Comparison of ENCODE assay signal across 42 mouse cellular contexts in the genomic region with DNA sequence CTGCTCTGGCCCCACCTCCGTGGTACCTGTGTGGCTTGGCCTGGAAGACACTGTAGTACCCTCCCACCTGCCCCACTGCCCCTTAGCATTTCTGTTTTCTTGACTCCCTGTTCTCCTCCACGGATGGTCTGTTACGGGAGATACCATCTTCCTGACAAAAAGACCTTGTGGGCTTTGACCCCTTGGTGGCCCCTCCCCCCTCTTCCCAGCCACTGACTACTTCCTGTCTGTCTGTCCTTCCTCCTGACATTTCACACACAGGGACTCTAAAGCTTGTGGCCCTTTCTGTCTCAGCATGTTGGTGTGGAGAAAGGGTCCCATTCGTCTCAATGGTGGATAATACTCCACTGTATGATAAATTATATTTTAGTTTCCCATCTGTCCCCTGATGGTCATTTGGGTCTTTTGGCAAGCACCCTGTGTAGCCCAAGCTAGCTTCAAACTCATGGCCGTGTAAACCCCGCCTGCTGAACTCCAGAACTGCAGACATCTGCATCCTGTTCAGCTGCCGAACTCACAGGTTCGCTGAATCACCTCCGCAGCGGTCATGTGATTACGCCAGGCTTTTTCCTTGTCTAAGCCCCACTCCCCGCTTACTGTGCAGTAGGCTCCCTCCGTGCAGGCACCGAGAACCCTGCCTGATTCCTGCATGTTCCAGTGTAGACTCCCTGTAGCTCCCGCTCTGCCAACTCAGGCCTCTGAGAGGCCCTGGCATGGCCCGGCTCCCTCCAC. TPM values are rescaled to one million over a fixed set of nuclear protein-coding genes. Genes with fewer than 3 reads are reported as not detected.
DNase-seq lines count a peak whose midpoint lies in the region; ATAC-seq and TF ChIP-seq lines count a peak whose summit lies in the region.
"Had no signal": no experiment of that assay in that cellular context is flagged by ENCODE, and none has a peak within 500 bp of the region (broad histone marks: within the 10 kb centered on the region; RNA-seq: fewer than 3 reads in every experiment).

No protein-coding gene starts in this region.

- peaks cover 6% of the 10 kb centered on the region; the same call in 1 of the 2 replicates for H3K27me3 ChIP-seq in E14TG2a.4 (ENCODE audit: insufficient read depth, low read length)
- H3K27me3 ChIP-seq in liver, postnatal 0 days (ENCODE audit: insufficient read depth, low read length) = no peaks in the 10 kb centered on the region
- H3K27me3 ChIP-seq: embryonic facial prominence, embryonic 15.5 days; forebrain, embryonic 13.5 days; liver, embryonic 12.5 days; Patski had no signal

- TF ChIP-seq CTCF in E14TG2a.4 (conservative IDR thresholded peaks at IDR 0.05; ENCODE audit: low read length) = no peak
- no peak for TF ChIP-seq CTCF in liver, postnatal 0 days (IDR thresholded peaks at IDR 0.05; ENCODE audit: low read depth)

- peaks cover 32% of the 10 kb centered on the region for H3K4me1 ChIP-seq in E14TG2a.4 (replicated peaks; ENCODE audit: low read depth, low read length)
- H3K4me1 ChIP-seq in liver, postnatal 0 days (ENCODE audit: insufficient read depth) = peaks cover 2% of the 10 kb centered on the region; the same call in 1 of the 2 replicates
- H3K4me1 ChIP-seq: hindbrain, embryonic 15.5 days; liver, embryonic 12.5 days had no signal

- no peak for TF ChIP-seq EP300 in liver, postnatal 0 days (IDR thresholded peaks at IDR 0.05; ENCODE audit: low read depth)

- H3K36me3 ChIP-seq in E14TG2a.4 (ENCODE audit: insufficient read depth, low read length) = no peaks in the 10 kb centered on the region
- no peaks in the 10 kb centered on the region for H3K36me3 ChIP-seq in liver, postnatal 0 days (replicated peaks; ENCODE audit: insufficient read depth, low read length)
- H3K36me3 ChIP-seq: embryonic facial prominence, embryonic 10.5 days; embryonic facial prominence, embryonic 15.5 days; heart, embryonic 10.5 days; hindbrain, embryonic 15.5 days; limb, embryonic 13.5 days; liver, embryonic 12.5 days; midbrain, embryonic 13.5 days; neural tube, embryonic 13.5 days had no signal

- no peak overlapping the region for H3K27ac ChIP-seq in liver, postnatal 0 days (ENCODE audit: low read depth)
- H3K27ac ChIP-seq: embryonic facial prominence, embryonic 10.5 days; embryonic facial prominence, embryonic 15.5 days; forebrain, embryonic 13.5 days; hindbrain, embryonic 15.5 days; layer of hippocampus, adult 2 months; left cerebral cortex, adult 2 months; limb, embryonic 13.5 days; liver, embryonic 12.5 days; midbrain, embryonic 13.5 days; neural tube, embryonic 13.5 days; stomach, postnatal 0 days had no signal

- intact Hi-C loops in left cerebral cortex, postnatal 4 days (cut with DNase I) = no loop called here

- ATAC-seq in megakaryocyte progenitor cell, adult 5-6 weeks (replicated peaks; ENCODE audit: poor library complexity) = peak; percentile 70
- ATAC-seq in liver, postnatal 0 days = no peak
- ATAC-seq: activated CD4-positive, CD25-positive, alpha-beta regulatory T cell, adult 4 months; CD4-positive, CD25-positive, alpha-beta regulatory T cell, adult 4 months; forebrain, embryonic 13.5 days; inflammation-experienced regulatory T-cells, adult 6 months; liver, embryonic 12.5 days; lung, postnatal 0 days; midbrain, embryonic 13.5 days; Patski had no signal

- 55% methylated on average over 16 of the region's 16 CpGs for WGBS in liver, postnatal 0 days (ENCODE audit: insufficient replicate concordance)

- peak overlapping the region; percentile 57 for H3K4me3 ChIP-seq in E14TG2a.4 (replicated peaks; ENCODE audit: low read length)
- H3K4me3 ChIP-seq in liver, postnatal 0 days (ENCODE audit: low read depth, low read length) = no peak overlapping the region
- H3K4me3 ChIP-seq: embryonic facial prominence, embryonic 10.5 days; embryonic facial prominence, embryonic 15.5 days; forebrain, embryonic 13.5 days; heart, embryonic 10.5 days; hindbrain, embryonic 15.5 days; layer of hippocampus, adult 2 months; left cerebral cortex, adult 2 months; limb, embryonic 13.5 days; liver, embryonic 12.5 days; midbrain, embryonic 13.5 days; neural tube, embryonic 13.5 days had no signal

- H3K9ac ChIP-seq in liver, postnatal 0 days (replicated peaks) = no peak overlapping the region
- H3K9ac ChIP-seq: embryonic facial prominence, embryonic 15.5 days; forebrain, embryonic 13.5 days; hindbrain, embryonic 15.5 days; limb, embryonic 13.5 days; liver, embryonic 12.5 days; midbrain, embryonic 13.5 days; neural tube, embryonic 13.5 days had no signal

- DNase-seq in R1 (ENCODE audit: low read depth, low spot score) = peak; percentile 49
- peak; percentile 45 to 61 for DNase-seq in thymus, postnatal 36 days
- DNase-seq in liver, postnatal 0 days = no peak
- no peak for DNase-seq in ovary, postnatal 14 days (ENCODE audit: low spot score)
- no peak for DNase-seq in T-cell, adult 2 months (ENCODE audit: low spot score)
- no peak for DNase-seq in left cerebral cortex, postnatal 4 days
- DNase-seq: adrenal gland, adult 2 months; cerebellum, adult 2 months; cerebellum, postnatal 14 days; gastrocnemius, postnatal 14 days; heart, adult 11 months; heart, postnatal 4 days; kidney, adult 18-20 months; kidney, postnatal 36 days; lung, adult 18-20 months; lung, postnatal 4 days; right cerebral cortex, postnatal 14 days had no signal

- H3K4me2 ChIP-seq in liver, postnatal 0 days (ENCODE audit: low read depth, low read length) = no peak overlapping the region
- H3K4me2 ChIP-seq: embryonic facial prominence, embryonic 15.5 days; forebrain, embryonic 13.5 days; hindbrain, embryonic 15.5 days; limb, embryonic 13.5 days; liver, embryonic 12.5 days; midbrain, embryonic 13.5 days; neural tube, embryonic 13.5 days had no signal

- no peaks in the 10 kb centered on the region for H3K9me3 ChIP-seq in E14TG2a.4 (ENCODE audit: low read length)
- no peaks in the 10 kb centered on the region for H3K9me3 ChIP-seq in liver, postnatal 0 days (ENCODE audit: low read length)
- H3K9me3 ChIP-seq: embryonic facial prominence, embryonic 10.5 days; embryonic facial prominence, embryonic 15.5 days; forebrain, embryonic 13.5 days; heart, embryonic 10.5 days; hindbrain, embryonic 15.5 days; limb, embryonic 13.5 days; liver, embryonic 12.5 days; midbrain, embryonic 13.5 days; neural tube, embryonic 13.5 days had no signal

RNA-seq across cellular contexts. Expression of a gene that starts 9.5 kb away (rescaled TPM):
- total RNA-seq in megakaryocyte progenitor cell, adult 5-6 weeks (2015) = 0.22 and 0.37 TPM in 2 replicates
- total RNA-seq in megakaryocyte progenitor cell, adult 5-6 weeks (2017) = 1.1 and 2.0 TPM in 2 replicates
- polyA plus RNA-seq in liver, postnatal 0 days (2015; fragmentation: Nextera tagmentation; extraction: Ambion mirVana) = not detected in 2 replicates
- total RNA-seq in left cerebral cortex, postnatal 4 days (2021) = under 1 TPM in 1 of 2 experiments, not detected in 1; 0.91 TPM
- total RNA-seq: adrenal gland, adult 2 months; layer of hippocampus, adult 2 months; left cerebral cortex, postnatal 25 days had no signal
- polyA plus RNA-seq: cerebellum, adult 2 months; heart, embryonic 10.5 days; hindbrain, embryonic 15.5 days; liver, embryonic 12.5 days had no signal

RNA-seq across cellular contexts. Expression of a gene that starts 23.4 kb away (rescaled TPM):
- not detected in 2 replicates for total RNA-seq in megakaryocyte progenitor cell, adult 5-6 weeks (2015)
- 0.07 TPM in 1 of 2 replicates, not detected in the other for total RNA-seq in megakaryocyte progenitor cell, adult 5-6 weeks (2017)
- polyA plus RNA-seq in liver, postnatal 0 days (2015; fragmentation: Nextera tagmentation; extraction: Ambion mirVana) = 0.25 and 0.40 TPM in 2 replicates
- not detected for total RNA-seq in left cerebral cortex, postnatal 4 days (2021)
- total RNA-seq: adrenal gland, adult 2 months; adrenal gland, postnatal 4 days; gastrocnemius, postnatal 14 days; heart, postnatal 4 days; layer of hippocampus, adult 2 months; layer of hippocampus, postnatal 14 days; left cerebral cortex, adult 2 months; left cerebral cortex, postnatal 25 days; megakaryocyte-erythroid progenitor cell, adult 5-6 weeks had no signal
- polyA plus RNA-seq: adrenal gland, adult 2 months; cerebellum, adult 2 months; spleen, adult 2 months; urinary bladder, adult 2 months had no signal

RNA-seq across cellular contexts. Expression of a gene that starts 41.5 kb away (rescaled TPM):
- 27.6 and 29.6 TPM in 2 replicates for total RNA-seq in megakaryocyte progenitor cell, adult 5-6 weeks (2015)
- total RNA-seq in megakaryocyte progenitor cell, adult 5-6 weeks (2017) = 146 and 199 TPM in 2 replicates
- 62.4 and 68.5 TPM in 2 replicates for polyA plus RNA-seq in liver, postnatal 0 days (2015; fragmentation: Nextera tagmentation; extraction: Ambion mirVana)
- total RNA-seq in left cerebral cortex, postnatal 4 days (2021) = 10 to 100 TPM; 62.8 to 63.8 TPM

Comparison
In these comparisons a context has a peak if more than half of its experiments do, and no peak if none do; other contexts are left out.
1. DNase-seq: peak in R1 (single experiment) and thymus, postnatal 36 days (2 of 2); none in liver, postnatal 0 days (single experiment), ovary, postnatal 14 days (single experiment), T-cell, adult 2 months (single experiment) and left cerebral cortex, postnatal 4 days (single experiment).